Mouse (Mus musculus) urinary bladder, postnatal 4 days (tissue): ENCODE measurements around the gene Rcbtb2.
"Not testable (repeated sequence)": the region's sequence is repeated elsewhere in the genome, so short reads cannot be mapped to it uniquely, and the experiment has no call there.

ENCODE experiments used
- DNase-seq, 2 experiments: peaks; one replicate each; pipeline ENCODE4 v3.0.0; 2021 to 2022; ENCODE audit warnings: low spot score in 2 of 2

Rcbtb2 gene

GRCm38 (mm10) chr14:73122923-73123278 is at the start of gene Rcbtb2:
Gene Rcbtb2, plus strand, starts transcription at chr14:73123037.
- no peak for DNase-seq

DNA sequence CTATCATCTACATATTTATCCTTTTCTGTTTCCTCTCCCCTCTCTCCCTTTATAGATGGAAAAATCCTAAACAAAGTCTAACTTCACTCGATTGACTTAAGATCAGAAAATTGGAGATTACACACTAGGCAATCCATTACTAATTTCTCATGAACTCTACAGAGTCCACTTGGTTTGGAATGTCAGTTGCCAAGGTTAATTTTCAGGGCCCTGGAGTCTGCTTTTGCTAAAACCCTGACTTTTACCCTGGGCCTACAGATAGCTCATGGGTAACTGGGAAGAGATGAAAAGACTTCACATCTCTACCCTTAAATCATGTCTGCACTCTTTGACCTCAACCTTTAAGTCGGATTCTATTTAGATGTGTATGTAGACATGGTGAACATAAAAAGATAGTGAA is 39.3 kb upstream of the Rcbtb2 start:
- DNase-seq = no peak

DNA sequence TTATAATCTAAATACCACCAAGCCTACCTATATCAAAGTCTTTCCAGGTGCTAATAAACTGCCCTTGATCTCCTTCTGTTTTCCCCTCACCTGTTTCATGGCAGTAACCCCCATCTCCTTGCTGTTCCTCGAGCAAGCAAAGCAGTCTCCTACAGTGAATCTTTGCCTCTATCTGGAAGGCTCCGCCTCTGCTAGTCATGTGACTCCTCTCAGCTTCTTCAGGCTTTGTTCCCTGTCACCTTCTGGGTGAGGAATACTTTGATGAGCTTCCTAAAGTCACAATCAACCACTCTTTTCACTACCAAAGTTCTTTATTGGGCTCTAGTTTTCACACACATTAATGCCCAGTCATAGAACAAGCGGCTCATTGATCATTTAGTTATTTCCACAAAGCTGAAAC is 36.4 kb upstream of the Rcbtb2 start:
- no peak for DNase-seq

DNA sequence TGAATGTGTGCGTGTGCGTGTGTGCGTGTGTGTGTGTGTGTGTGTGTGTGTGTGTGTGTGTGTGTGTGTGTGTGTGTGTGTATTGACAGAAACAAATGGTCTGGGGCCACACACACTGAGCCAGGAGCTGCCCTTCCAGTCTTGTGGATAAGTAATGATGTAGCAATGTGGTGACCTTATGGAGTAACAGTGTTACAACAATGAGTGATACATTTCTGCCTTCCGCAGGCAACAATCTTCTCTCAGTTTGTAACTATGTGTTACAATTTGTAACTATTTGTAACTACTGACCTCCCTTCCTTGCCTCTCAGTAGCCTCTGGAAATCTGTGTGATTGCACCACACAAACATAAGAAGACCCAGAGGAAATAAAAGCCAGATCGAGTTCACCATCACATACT is 35.6 kb upstream of the Rcbtb2 start:
- DNase-seq = no peak

DNA sequence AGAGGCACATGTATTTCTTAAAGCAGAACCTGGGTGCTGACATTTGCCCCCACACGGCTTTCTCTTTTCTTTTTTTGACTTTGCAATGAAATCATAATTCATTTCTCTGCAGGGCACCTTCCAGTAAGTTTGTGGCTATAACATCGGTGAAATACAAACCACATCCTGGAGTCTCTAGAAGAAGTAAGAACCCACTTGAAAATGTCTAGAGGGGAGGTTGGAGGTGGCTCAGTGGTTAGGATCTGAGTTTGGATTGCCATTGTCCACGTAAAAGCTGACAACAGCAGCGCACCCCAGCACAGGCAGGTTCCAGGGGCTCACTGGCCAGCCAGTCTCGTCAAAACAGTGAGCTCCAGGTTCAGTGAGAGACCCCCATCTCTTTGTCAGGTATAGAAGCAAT is 35.1 kb upstream of the Rcbtb2 start:
- DNase-seq = no peak

DNA sequence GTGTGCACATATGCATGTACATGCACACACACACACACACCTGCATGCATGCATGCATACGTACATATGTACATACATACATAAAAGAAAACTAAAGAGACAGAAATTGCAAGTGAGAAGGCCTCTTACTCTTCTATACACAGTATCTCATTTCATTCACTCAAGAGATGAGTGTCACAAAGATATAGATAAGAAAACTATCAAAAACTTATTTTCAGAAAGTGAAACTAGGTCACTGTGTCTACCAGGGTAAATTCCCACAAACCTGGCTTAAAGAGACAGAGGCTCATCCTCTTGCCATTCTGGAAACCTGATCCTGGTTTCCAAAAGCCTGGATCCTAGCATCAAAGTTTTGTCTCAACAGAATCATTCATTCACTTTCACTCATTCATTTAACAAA is 34.6 kb upstream of the Rcbtb2 start:
- DNase-seq = no peak

DNA sequence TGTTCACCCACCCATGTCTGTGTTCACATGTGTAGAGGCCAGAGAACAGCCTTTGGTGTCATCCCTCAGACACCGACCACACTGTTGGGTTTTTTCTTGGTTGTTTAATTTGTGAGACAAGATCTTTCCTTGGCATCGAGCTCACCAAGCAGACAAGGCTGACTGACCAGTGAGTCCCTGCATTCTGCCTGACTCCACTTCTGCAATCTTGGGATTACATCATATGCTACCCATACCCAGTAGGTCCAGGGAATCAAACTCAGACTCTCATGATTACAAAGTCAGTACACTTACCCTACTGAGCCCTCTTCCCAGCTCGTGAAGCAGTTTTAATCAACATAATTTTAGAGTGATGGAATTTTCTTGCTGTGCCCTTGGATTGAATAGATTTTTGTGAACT is 30.0 kb upstream of the Rcbtb2 start:
- DNase-seq = no peak

- no peak for DNase-seq
Measured at GRCm38 (mm10) chr14:73094802-73095550, 27.9 kb upstream of the Rcbtb2 start.

DNA sequence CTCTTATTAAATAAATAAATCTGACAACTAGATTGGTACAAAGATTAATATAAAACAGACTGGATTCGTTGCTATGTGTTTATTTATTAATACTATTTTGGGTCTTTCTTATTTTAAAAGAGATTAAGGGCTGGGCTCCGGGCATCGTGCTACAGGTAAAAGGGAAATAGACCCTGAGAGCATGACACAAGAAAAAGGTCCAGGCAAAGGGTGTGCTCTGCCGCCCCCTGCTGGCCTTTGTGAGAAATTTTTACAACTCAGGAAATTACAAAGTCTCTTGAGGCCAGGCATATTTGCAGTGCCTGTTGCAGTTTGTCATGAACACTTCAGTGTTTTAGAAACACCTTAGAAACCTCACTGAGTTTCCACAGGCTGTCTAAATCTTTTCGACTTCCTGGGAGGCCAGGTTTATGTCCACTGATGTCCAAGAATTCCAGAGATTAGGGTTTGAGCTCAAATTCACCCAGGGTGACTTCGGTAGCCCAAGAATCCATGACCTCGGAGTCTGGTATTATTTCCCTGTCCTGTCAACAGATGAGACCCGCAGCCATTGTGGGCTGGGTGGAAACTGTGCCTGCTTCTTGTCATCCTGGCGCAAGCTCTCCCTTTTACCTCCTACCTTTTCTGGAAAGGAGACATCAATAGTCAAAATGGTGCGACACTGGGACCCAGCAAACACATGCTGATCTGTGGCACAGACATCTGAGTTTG is 24.0 kb upstream of the Rcbtb2 start:
- no peak for DNase-seq

- DNase-seq = no peak
Measured at GRCm38 (mm10) chr14:73102270-73102865, 20.5 kb upstream of the Rcbtb2 start.

- not testable (repeated sequence) for DNase-seq
Measured at GRCm38 (mm10) chr14:73102986-73103385, 19.9 kb upstream of the Rcbtb2 start.

DNA sequence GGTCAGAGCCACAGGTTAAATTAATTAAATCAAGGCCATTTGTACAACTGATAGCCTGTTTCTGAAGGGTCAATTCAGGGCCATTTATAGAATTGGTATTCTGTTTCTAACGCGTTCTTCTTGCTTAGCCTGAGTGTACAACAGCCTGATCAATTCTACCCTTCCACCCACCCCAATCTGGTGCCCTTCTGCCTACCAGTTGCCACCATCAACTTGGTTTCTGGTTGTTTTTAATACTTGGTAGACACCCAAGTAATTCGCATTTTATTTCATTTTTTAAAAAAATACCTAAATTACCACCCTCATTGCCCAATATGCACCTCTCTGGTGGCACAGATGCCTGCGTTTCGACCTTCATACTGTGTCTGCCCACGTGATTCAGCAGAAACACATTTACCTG is 17.9 kb upstream of the Rcbtb2 start:
- DNase-seq = no peak

DNA sequence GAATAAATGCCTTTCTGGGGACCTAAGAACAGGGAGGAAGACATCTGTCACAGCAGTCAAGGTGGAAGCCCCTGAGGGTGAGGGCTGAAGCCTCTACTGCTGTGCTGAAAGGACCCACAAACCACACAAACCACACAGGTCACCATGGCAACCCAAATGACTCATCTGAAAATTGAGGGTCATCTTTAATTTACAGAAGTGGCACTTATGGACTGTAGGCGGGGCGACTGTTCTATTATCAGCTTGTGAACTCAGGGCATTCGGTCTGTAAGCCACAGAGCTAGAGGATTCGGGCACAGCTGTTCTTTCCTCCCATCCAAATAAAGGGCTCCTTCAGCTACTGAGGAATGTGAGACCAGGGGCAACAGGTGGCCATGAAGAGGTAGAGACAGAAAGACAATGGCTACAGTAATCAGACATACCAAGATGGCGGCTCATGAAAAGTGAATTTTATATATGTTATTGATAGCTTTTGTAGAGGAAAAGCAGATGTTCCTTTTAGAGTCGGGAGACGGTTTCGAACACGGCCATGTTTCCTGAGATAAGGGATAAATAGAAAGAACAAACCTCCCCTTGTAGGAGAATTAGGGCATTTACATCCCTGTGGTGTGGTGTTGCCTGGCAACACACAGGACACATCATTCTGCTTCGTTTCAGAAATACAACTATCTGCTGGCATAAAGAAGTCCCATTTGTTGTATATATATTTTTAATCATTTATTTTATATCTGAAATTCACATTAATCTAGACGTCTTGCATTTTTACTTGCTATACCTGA is 17.2 kb upstream of the Rcbtb2 start:
- DNase-seq = no peak

- no peak for DNase-seq
Measured at GRCm38 (mm10) chr14:73106234-73106711, 16.6 kb upstream of the Rcbtb2 start.

- no peak for DNase-seq
Measured at GRCm38 (mm10) chr14:73106957-73107356, 15.9 kb upstream of the Rcbtb2 start.

DNA sequence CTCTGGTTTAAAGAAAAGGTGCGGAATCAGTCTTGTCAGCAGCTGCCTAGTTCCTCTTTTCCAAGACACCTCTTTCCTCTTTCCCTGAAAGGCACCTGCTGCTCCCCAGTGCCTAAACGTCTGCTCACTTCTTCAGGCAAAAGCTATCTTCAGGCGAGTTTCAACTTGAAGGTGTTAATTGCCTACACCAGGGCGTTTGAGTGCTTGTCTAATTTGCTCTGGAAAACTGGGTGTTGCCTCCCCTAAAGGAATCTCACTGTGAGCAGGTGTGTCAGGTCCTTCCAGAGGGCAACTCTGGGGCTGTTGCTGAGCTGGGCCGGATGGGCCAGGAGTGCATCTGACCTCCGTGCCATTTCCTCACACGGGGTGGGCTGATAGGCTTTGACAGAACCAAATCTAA is 15.5 kb upstream of the Rcbtb2 start:
- no peak for DNase-seq

DNA sequence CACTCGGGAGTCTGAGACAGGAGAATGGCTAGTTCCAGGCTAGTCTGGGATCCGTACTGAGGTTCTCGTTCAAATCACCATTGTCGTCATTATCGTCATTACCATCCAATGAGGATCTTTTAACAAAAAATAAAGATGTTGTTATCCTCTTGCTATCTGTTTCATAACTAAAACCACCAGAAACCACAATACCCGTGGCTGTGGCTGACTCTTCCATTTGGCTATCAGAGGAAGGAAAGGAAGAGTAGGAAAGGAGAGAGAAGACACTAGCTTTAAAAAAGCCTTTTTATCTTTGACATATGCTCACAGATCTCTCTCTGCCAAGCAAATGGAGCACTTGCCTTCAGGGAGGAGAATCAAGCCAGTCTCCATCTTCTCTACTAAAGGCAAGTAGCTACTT is 14.9 kb upstream of the Rcbtb2 start:
- no peak for DNase-seq

DNA sequence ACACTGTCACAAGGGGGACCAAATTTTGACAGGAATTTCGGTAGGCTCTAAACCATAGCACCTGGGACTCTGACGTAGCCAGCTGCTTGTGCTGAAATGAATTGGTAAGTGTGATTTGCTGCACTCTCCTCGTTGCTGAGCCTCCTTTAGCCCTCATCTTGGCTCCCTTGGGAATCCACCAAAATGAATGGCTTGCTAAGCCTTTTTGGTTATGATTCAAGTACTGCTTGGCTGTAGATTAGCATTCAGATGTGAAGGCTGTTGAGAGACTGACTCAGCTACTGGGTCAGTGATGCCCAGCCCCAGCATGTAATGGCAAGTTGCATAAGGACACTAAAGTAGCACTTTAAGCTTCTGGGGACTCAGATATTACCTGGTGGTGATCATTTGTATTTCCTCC is 12.2 kb upstream of the Rcbtb2 start:
- DNase-seq = no peak

GRCm38 (mm10) chr14:73111091-73111490 is 11.7 kb upstream of the Rcbtb2 start:
- DNase-seq = no peak

GRCm38 (mm10) chr14:73112186-73112840 is 10.5 kb upstream of the Rcbtb2 start:
- no peak for DNase-seq

DNA sequence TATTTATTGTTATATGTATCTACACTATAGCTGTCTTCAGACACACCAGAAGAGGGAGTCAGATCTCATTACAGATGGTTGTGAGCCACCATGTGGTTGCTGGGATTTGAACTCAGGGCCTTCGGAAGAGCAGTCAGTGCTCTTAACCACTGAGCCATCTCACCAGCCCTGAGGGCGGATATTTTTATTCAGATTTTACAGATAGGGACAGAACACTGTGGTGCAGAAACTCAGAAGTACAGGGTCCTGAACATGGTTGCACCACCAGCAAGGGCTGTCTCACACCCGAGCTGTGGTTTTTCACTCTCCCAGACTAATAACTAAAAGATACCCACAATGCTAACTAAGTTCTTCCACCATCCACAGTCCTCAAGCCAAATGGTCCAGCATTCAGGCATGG is 7.9 kb upstream of the Rcbtb2 start:
- not testable (repeated sequence) for DNase-seq

- no peak for DNase-seq
Measured at GRCm38 (mm10) chr14:73116301-73116700, 6.5 kb upstream of the Rcbtb2 start.
